Mouse (Mus musculus) liver, embryonic 15.5 days (tissue): ENCODE results near the gene Ube2a. TPM values are rescaled to one million over a fixed set of nuclear protein-coding genes. Genes with fewer than 3 reads are reported as not detected.

Source experiments
- ATAC-seq: fragments of 200-750 bp; cut with Nextera tagmentation; 2 replicates; pipeline ENCODE4 v1.8.0; 2017; ENCODE audit warnings: moderate number of reproducible peaks, mild to moderate bottlenecking, moderate library complexity; ENCODE audit not compliant: insufficient read depth
- H3K27ac ChIP-seq: fragments of 300-500 bp; sonication (generic); replicated peaks from 2 replicates; pipeline ENCODE4 v1.5.1; 2015; ENCODE audit warnings: mild to moderate bottlenecking, inconsistent platforms
- H3K27me3 ChIP-seq: fragments of 300-500 bp; sonication (generic); 2 replicates; pipeline ENCODE4 v1.6.1; 2015; ENCODE audit warnings: mild to moderate bottlenecking, inconsistent platforms
- H3K36me3 ChIP-seq: fragments of 300-500 bp; sonication (generic); replicated peaks from 2 replicates; pipeline ENCODE4 v1.6.1; 2015; ENCODE audit warnings: moderate library complexity, mild to moderate bottlenecking, inconsistent platforms
- H3K4me1 ChIP-seq: fragments of 300-500 bp; sonication (generic); replicated peaks from 2 replicates; pipeline ENCODE4 v1.6.1; 2015; ENCODE audit warnings: inconsistent platforms
- H3K4me2 ChIP-seq: fragments of 300-500 bp; sonication (generic); 2 replicates; pipeline ENCODE4 v1.6.1; 2015; ENCODE audit warnings: moderate library complexity, mild to moderate bottlenecking, inconsistent platforms
- H3K4me3 ChIP-seq: fragments of 300-500 bp; sonication (generic); replicated peaks from 2 replicates; pipeline ENCODE4 v1.5.1; 2015; ENCODE audit warnings: mild to moderate bottlenecking, inconsistent platforms
- H3K9ac ChIP-seq: fragments of 300-500 bp; sonication (generic); 2 replicates; pipeline ENCODE4 v1.6.1; 2015; ENCODE audit warnings: moderate library complexity, mild to moderate bottlenecking, inconsistent platforms
- H3K9me3 ChIP-seq: fragments of 300-500 bp; sonication (generic); replicated peaks from 2 replicates; pipeline ENCODE4 v1.6.1; 2016; ENCODE audit warnings: inconsistent platforms
- WGBS: fragments of 180-500 bp; shearing (Covaris S2); methylation state at CpG from one replicate; pipeline ENCODE4 v1.1.7; 2015; ENCODE audit warnings: mixed read lengths; ENCODE audit not compliant: insufficient replicate concordance; 5-methylcytosine and 5-hydroxymethylcytosine counted together
- polyA plus RNA-seq: library from polyadenylated mRNA; unstranded; fragments of >200 nt; fragmentation: Nextera tagmentation; extraction: Ambion mirVana; gene quantifications from 2 replicates; pipeline ENCODE4 v1.2.1, GENCODE M21; 2015

The Ube2a gene
- polyA plus RNA-seq, 1 experiment from 2014 or later, result 74.0 TPM

- Histone ChIP-seq H3K27ac (no peak overlapping the region), H3K4me2 (peak overlapping the region; percentile 82), H3K4me1 (peaks cover 9% of the 10 kb centered on the region), H3K9me3 (no peaks in the 10 kb centered on the region), H3K27me3 (no peaks in the 10 kb centered on the region), H3K4me3 (peak overlapping the region; percentile 64), H3K36me3 (no peaks in the 10 kb centered on the region), H3K9ac (no peak overlapping the region)
- no peak for ATAC-seq
- 35% methylated on average over 3 of the region's 3 CpGs for WGBS
Observed at GRCm38 (mm10) chrX:36901655-36902054, 28.0 kb downstream of the Ube2a start.

GRCm38 (mm10) chrX:36902321-36903114 is 28.8 kb downstream of the Ube2a start, which contains the start of gene Nkrf:
Gene Nkrf, minus strand, starts transcription at chrX:36902899.
- peak within 1 kb of the TSS; percentile 64 for H3K4me3 ChIP-seq
- no peaks in the 10 kb centered on the region for H3K27me3 ChIP-seq
- peaks cover 9% of the 10 kb centered on the region for H3K4me1 ChIP-seq
- 19% methylated on average over 44 of the region's 47 CpGs for WGBS
- peak within 1 kb of the TSS; percentile 45; the same call in 1 of the 2 replicates for H3K27ac ChIP-seq
- no peaks in the 10 kb centered on the region for H3K36me3 ChIP-seq
- peak within 1 kb of the TSS; percentile 60 for H3K9ac ChIP-seq
- peak within 1 kb of the TSS; percentile 82 for H3K4me2 ChIP-seq
- ATAC-seq, result peak; percentile 61
- H3K9me3 ChIP-seq, result no peaks in the 10 kb centered on the region

- Histone ChIP-seq H3K36me3 (no peaks in the 10 kb centered on the region), H3K4me1 (peaks cover 9% of the 10 kb centered on the region), H3K9ac (peak overlapping the region; percentile 60), H3K9me3 (no peaks in the 10 kb centered on the region), H3K4me3 (peak overlapping the region; percentile 64), H3K27me3 (no peaks in the 10 kb centered on the region), H3K4me2 (peak overlapping the region; percentile 82), H3K27ac (peak overlapping the region; percentile 45; the same call in 1 of the 2 replicates)
- peak; percentile 89 for ATAC-seq
- WGBS, result 13% methylated on average over 30 of the region's 32 CpGs
Observed at GRCm38 (mm10) chrX:36903115-36903768, 29.5 kb downstream of the Ube2a start.

DNA sequence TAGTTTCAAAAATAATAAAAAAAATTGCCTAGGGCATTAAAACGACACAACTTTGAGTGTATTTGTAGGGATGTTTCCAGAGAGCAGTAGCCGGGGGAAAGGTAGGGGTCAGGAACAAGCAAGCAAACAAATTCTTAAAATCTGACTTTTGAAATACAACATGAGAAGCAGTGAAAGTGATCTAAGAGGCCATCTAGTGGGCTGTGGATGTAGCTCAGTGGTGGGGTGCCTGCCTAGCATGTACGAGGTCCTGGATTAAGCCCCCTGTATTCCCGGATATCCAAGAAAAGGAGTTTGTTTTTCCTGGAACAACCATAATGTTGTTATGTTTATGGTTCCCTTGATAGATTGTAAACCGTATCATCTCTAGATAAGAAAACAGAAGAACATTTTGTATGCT is 32.8 kb downstream of the Ube2a start:
- Histone ChIP-seq H3K4me2 (no peak overlapping the region), H3K4me1 (peaks cover 9% of the 10 kb centered on the region), H3K27me3 (no peaks in the 10 kb centered on the region), H3K27ac (no peak overlapping the region), H3K9ac (no peak overlapping the region), H3K9me3 (no peaks in the 10 kb centered on the region), H3K4me3 (no peak overlapping the region), H3K36me3 (no peaks in the 10 kb centered on the region)
- no peak for ATAC-seq
- 35% methylated on average over 5 of the region's 5 CpGs for WGBS

GRCm38 (mm10) chrX:36911343-36911742 is 37.6 kb downstream of the Ube2a start:
- 37% methylated on average over 12 of the region's 12 CpGs for WGBS

DNA sequence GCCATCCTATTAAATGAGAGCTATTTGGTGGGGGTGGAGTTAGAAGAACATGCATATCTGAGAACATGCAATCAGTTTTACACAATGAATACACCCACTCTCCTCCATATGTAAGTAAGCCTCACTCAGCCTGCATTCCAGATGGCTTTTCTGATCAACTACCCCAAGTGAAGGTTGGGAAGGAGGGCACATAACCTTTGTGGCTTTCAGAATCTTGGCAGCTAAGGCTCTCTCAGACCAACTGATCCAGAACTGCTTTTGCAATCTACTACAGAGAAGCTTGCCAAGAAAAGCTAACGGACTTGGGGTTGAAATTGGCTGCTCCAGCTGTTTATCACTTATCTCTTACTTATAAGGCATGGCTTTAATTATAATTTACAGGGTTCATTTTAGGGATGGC is 44.0 kb downstream of the Ube2a start:
- Histone ChIP-seq H3K9me3 (no peaks in the 10 kb centered on the region), H3K36me3 (no peaks in the 10 kb centered on the region), H3K27me3 (no peaks in the 10 kb centered on the region), H3K4me2 (no peak overlapping the region), H3K4me3 (no peak overlapping the region), H3K9ac (no peak overlapping the region), H3K4me1 (no peaks in the 10 kb centered on the region), H3K27ac (no peak overlapping the region)
- WGBS, result 58% methylated on average over 1 of the region's 1 CpGs
- no peak for ATAC-seq

More at GRCm38 (mm10) chrX:36911343-36911742, 37.6 kb downstream of the Ube2a start:
- Histone ChIP-seq H3K27ac (no peak overlapping the region), H3K9ac (no peak overlapping the region), H3K27me3 (no peaks in the 10 kb centered on the region), H3K4me3 (no peak overlapping the region), H3K9me3 (no peaks in the 10 kb centered on the region), H3K4me2 (no peak overlapping the region), H3K36me3 (no peaks in the 10 kb centered on the region), H3K4me1 (no peaks in the 10 kb centered on the region)
- ATAC-seq, result no peak

DNA sequence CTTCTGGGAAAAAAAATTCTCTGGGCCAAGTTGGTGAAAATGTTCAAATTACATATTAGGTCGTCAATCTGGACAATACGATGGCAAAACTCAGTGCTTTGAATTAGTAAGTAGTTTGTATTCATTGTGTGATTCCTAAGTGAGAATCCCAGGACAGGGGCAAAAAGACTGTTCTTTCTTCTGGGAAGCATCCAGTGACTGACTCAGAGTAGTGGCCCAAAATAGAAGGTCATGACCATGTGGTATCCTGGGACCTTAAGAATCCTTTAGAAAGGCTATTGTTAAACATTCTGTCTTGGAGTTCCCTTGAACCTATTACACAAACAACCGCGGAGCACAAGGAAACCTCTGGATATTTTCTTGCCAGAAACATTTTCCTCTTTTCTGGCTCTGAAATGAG is 47.6 kb downstream of the Ube2a start:
- Histone ChIP-seq H3K27me3 (no peaks in the 10 kb centered on the region), H3K4me3 (no peak overlapping the region), H3K36me3 (no peaks in the 10 kb centered on the region), H3K27ac (no peak overlapping the region), H3K9ac (no peak overlapping the region), H3K4me2 (no peak overlapping the region), H3K4me1 (no peaks in the 10 kb centered on the region), H3K9me3 (no peaks in the 10 kb centered on the region)
- WGBS, result 66% methylated on average over 4 of the region's 4 CpGs
- no peak for ATAC-seq

DNA sequence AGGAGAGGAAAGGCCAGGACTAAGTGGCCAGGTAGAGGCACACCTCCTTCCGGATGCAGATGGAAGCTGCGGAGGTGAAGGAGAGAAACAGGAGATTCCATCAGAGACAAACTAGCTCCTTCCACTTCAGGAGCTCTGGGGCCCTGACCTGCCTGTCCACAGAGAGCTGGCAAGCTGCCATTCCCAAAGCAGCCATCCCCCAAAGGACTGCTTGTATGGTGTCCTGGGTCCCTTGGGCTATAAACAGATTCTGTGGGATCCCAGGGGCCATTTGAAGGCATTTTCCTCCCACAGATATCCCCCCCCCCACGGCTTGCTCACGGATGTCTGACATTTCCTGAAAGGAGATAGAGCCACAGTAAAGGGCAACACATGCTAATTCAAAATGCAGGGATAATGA is 55.1 kb downstream of the Ube2a start:
- ATAC-seq, result no peak
- no peaks in the 10 kb centered on the region for H3K27me3 ChIP-seq
- H3K4me1 ChIP-seq, result no peaks in the 10 kb centered on the region
- no peaks in the 10 kb centered on the region for H3K36me3 ChIP-seq
- no peak overlapping the region for H3K4me3 ChIP-seq
- H3K27ac ChIP-seq, result no peak overlapping the region
- WGBS, result 64% methylated on average over 4 of the region's 4 CpGs
- no peaks in the 10 kb centered on the region for H3K9me3 ChIP-seq
- H3K9ac ChIP-seq, result no peak overlapping the region
- no peak overlapping the region for H3K4me2 ChIP-seq

GRCm38 (mm10) chrX:36929694-36930093 is 56.0 kb downstream of the Ube2a start:
- Histone ChIP-seq H3K4me3 (no peak overlapping the region), H3K4me2 (no peak overlapping the region), H3K9me3 (no peaks in the 10 kb centered on the region), H3K27me3 (no peaks in the 10 kb centered on the region), H3K27ac (no peak overlapping the region), H3K4me1 (no peaks in the 10 kb centered on the region), H3K36me3 (no peaks in the 10 kb centered on the region), H3K9ac (no peak overlapping the region)
- 52% methylated on average over 4 of the region's 4 CpGs for WGBS
- no peak for ATAC-seq

DNA sequence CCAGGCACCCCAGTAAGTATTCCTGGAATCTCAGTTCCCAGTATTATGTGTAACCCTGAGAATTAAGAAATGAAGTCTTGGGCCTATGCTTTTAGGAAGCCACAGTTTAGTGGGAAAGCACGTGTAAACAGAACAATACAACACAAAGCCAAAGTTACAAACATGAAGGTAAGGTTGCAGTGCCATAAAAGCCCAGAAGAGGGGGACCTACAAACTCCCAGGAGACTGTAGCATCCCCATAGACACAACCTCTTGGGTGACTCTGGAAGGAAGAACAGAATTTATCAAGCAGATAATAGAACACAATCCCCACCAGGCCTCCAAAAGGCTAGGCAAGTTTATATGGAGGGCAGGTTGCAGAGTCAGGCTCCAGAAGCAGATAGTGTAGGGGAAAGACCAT is 56.9 kb downstream of the Ube2a start:
- no peak overlapping the region for H3K9ac ChIP-seq
- no peak overlapping the region for H3K4me2 ChIP-seq
- H3K4me1 ChIP-seq, result no peaks in the 10 kb centered on the region

More for the DNA sequence above, 56.9 kb downstream of the Ube2a start:
- no peaks in the 10 kb centered on the region for H3K27me3 ChIP-seq
- H3K36me3 ChIP-seq, result no peaks in the 10 kb centered on the region
- ATAC-seq, result no peak
- no peak overlapping the region for H3K27ac ChIP-seq
- WGBS, result 41% methylated on average over 1 of the region's 1 CpGs
- no peaks in the 10 kb centered on the region for H3K9me3 ChIP-seq
- no peak overlapping the region for H3K4me3 ChIP-seq
